In the genomic region with DNA sequence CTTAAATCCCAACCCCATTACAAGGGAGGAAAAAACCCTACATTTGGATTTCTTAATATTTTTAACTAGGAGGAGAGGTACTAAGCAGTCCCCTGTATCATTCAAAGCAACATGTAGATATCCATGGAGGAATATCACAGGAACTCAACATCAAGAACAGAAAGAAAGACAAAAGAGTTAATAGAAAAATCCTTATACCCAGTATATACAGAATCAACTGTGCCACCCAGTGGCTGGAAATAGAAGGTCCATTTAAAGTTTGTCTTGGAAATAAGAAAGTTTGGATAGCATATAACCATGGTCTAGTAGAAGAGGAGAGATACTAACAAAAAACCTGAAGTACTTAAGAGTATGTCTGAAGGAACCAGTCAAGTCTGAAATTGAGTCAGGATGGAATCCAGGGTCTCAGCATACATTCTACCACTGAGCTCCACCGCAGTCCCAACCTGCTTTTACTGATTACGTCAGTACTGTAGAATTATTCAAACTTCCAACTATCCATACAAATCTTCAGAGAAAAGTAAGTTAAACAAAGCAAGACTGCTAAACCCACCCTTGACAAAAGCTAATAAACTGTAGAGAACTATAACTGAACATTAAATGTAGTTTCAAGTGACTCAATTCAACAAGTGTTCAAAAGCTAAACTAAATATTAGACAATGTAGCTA, we compare ENCODE assay signal across 14 mouse cellular contexts. TPM values are rescaled to one million over a fixed set of nuclear protein-coding genes. Genes with fewer than 3 reads are reported as not detected.
A peak's percentile ranks its signal among the peaks of the same experiment; 100 is the strongest.
DNase-seq lines count a peak whose midpoint lies in the region; ATAC-seq and TF ChIP-seq lines count a peak whose summit lies in the region.
"Had no signal": no experiment of that assay in that cellular context is flagged by ENCODE, and none has a peak within 500 bp of the region (broad histone marks: within the 10 kb centered on the region; RNA-seq: fewer than 3 reads in every experiment).

No protein-coding gene starts in this region.

- H3K36me3 ChIP-seq in heart, embryonic 10.5 days: peaks cover 77% of the 10 kb centered on the region
- peaks cover 75% of the 10 kb centered on the region for H3K36me3 ChIP-seq in lung, embryonic 14.5 days (ENCODE audit: insufficient read depth)
- H3K36me3 ChIP-seq in MEL (ENCODE audit: control insufficient read depth in 1 of 2, insufficient read depth in 2 of 2, low read length in 2 of 2): peaks cover 0 to 72% of the 10 kb centered on the region in 2 experiments; a peak in 3 of 4 replicates

- H3K4me1 ChIP-seq in heart, embryonic 10.5 days: no peaks in the 10 kb centered on the region
- no peaks in the 10 kb centered on the region for H3K4me1 ChIP-seq in lung, embryonic 14.5 days (ENCODE audit: insufficient read depth)
- no peaks in the 10 kb centered on the region for H3K4me1 ChIP-seq in MEL (ENCODE audit: control insufficient read depth in 1 of 2, insufficient read depth in 2 of 2, low read length in 2 of 2)
- H3K4me1 ChIP-seq: heart, embryonic 13.5 days; neural tube, embryonic 13.5 days had no signal

- TF ChIP-seq RAD21 in MEL (IDR thresholded peaks at IDR 0.05; ENCODE audit: low read depth, low read length): no peak

- intact Hi-C loops in heart, postnatal 10 days (cut with DNase I): loop anchor here (5.0 kb wide), 1 partner anchor 1037 kb away; no protein-coding TSS in a partner anchor

- H3K4me3 ChIP-seq in heart, embryonic 10.5 days: no peak overlapping the region
- H3K4me3 ChIP-seq in lung, embryonic 14.5 days (ENCODE audit: low read depth, low read length): no peak overlapping the region
- no peak overlapping the region for H3K4me3 ChIP-seq in MEL (ENCODE audit: control insufficient read depth in 1 of 2, insufficient read depth in 1 of 2, low read depth in 2 of 2, low read length in 2 of 2)
- H3K4me3 ChIP-seq: heart, embryonic 13.5 days; neural tube, embryonic 13.5 days had no signal

- no peak overlapping the region for H3K9ac ChIP-seq in lung, embryonic 14.5 days
- H3K9ac ChIP-seq in MEL (ENCODE audit: control insufficient read depth, low read depth, low read length, poor library complexity, severe bottlenecking): no peak overlapping the region
- H3K9ac ChIP-seq: heart, embryonic 13.5 days; neural tube, embryonic 13.5 days had no signal

- DNase-seq in heart, postnatal 10 days: peak; percentile 12 to 34
- no peak for DNase-seq in heart, embryonic 10.5 days (ENCODE audit: low spot score)
- peak; percentile 54 for DNase-seq in lung, embryonic 14.5 days
- no peak for DNase-seq in lung, postnatal 4 days
- DNase-seq in MEL (ENCODE audit: low read depth, low spot score): peak; percentile 37
- DNase-seq in brain, embryonic 14.5 days (ENCODE audit: low read depth): peak; percentile 47
- no peak for DNase-seq in ovary, adult 18-20 months (ENCODE audit: low spot score)
- DNase-seq in thymus, adult 18-20 months: no peak
- DNase-seq: adrenal gland, adult 8-10 months; cerebellum, adult 11 months; liver had no signal

- TF ChIP-seq EP300 in MEL (IDR thresholded peaks at IDR 0.05; ENCODE audit: low read depth in 1 of 2, low read length in 2 of 2): no peak

- WGBS in heart, embryonic 10.5 days: 96% methylated on average over 2 of the region's 2 CpGs
- 72% methylated on average over 2 of the region's 2 CpGs for WGBS in lung, embryonic 14.5 days

- no peak overlapping the region for H3K27ac ChIP-seq in heart, embryonic 10.5 days
- H3K27ac ChIP-seq in lung, embryonic 14.5 days (ENCODE audit: low read depth): no peak overlapping the region
- H3K27ac ChIP-seq in MEL (ENCODE audit: control insufficient read depth, low read depth, low read length): no peak overlapping the region
- H3K27ac ChIP-seq: heart, embryonic 13.5 days; neural tube, embryonic 13.5 days had no signal

- H3K4me2 ChIP-seq in lung, embryonic 14.5 days: no peak overlapping the region
- H3K4me2 ChIP-seq: heart, embryonic 13.5 days; neural tube, embryonic 13.5 days had no signal

- no peaks in the 10 kb centered on the region for H3K27me3 ChIP-seq in heart, embryonic 10.5 days (ENCODE audit: insufficient read depth, poor library complexity, severe bottlenecking)
- H3K27me3 ChIP-seq in lung, embryonic 14.5 days (ENCODE audit: insufficient read depth, low read length): no peaks in the 10 kb centered on the region
- H3K27me3 ChIP-seq in MEL (ENCODE audit: control insufficient read depth in 1 of 2, insufficient read depth in 2 of 2, low read length in 2 of 2): no peaks in the 10 kb centered on the region
- H3K27me3 ChIP-seq: heart, embryonic 13.5 days; neural tube, embryonic 13.5 days had no signal

- peak; percentile 65 for ATAC-seq in lung, embryonic 14.5 days (ENCODE audit: insufficient read depth)
- ATAC-seq: intestine, embryonic 16.5 days had no signal

- H3K79me2 ChIP-seq in MEL (ENCODE audit: control insufficient read depth, insufficient read depth, low read length, poor library complexity): 0 out of 2 replicates have a peak, but pooled peaks cover 2% of the 10 kb centered on the region

- no peaks in the 10 kb centered on the region for H3K9me3 ChIP-seq in heart, embryonic 10.5 days
- H3K9me3 ChIP-seq in lung, embryonic 14.5 days (ENCODE audit: low read depth, low read length): no peaks in the 10 kb centered on the region
- H3K9me3 ChIP-seq in MEL (replicated peaks; ENCODE audit: insufficient read depth, low read length): no peaks in the 10 kb centered on the region
- H3K9me3 ChIP-seq: heart, embryonic 13.5 days; neural tube, embryonic 13.5 days had no signal

- TF ChIP-seq CTCF in lung, embryonic 14.5 days (IDR thresholded peaks at IDR 0.05; ENCODE audit: low read depth): peak; percentile 37; the same call in 1 of the 2 replicates
- peak in 2 of 3 experiments; percentile 5 to 37; a peak in 1 of 6 replicates for TF ChIP-seq CTCF in MEL (IDR thresholded peaks at IDR 0.05 in 2 of 3, conservative IDR thresholded peaks at IDR 0.05 in 1 of 3; ENCODE audit: control insufficient read depth in 1 of 3, insufficient read depth in 1 of 3, low read depth in 2 of 3, low read length in 3 of 3, poor library complexity in 1 of 3, severe bottlenecking in 1 of 3)
- no peak for TF ChIP-seq CTCF in brain, embryonic 14.5 days (IDR thresholded peaks at IDR 0.05; ENCODE audit: borderline replicate concordance, extremely low read depth, insufficient read depth, insufficient read length)

- no peak for TF ChIP-seq POLR2A in MEL (IDR thresholded peaks at IDR 0.05; ENCODE audit: control insufficient read depth in 1 of 2, insufficient read depth in 1 of 2, low read depth in 1 of 2, low read length in 2 of 2, poor library complexity in 1 of 2)
- TF ChIP-seq POLR2A in brain, embryonic 14.5 days (IDR thresholded peaks at IDR 0.05; ENCODE audit: borderline replicate concordance, extremely low read depth, insufficient read depth, insufficient read length, poor library complexity, severe bottlenecking): no peak

TF ChIP-seq in MEL, 35 proteins besides CTCF, POLR2A, EP300 and RAD21:
- TF ChIP-seq MYC (IDR thresholded peaks at IDR 0.05; ENCODE audit: low read depth, low read length) (no peak), SIN3A (IDR thresholded peaks at IDR 0.05; ENCODE audit: low read length) (no peak), ETS1 (IDR thresholded peaks at IDR 0.05; ENCODE audit: low read depth, low read length) (no peak), ZNF384 (IDR thresholded peaks at IDR 0.05; ENCODE audit: low read depth, low read length) (no peak), ELF1 (IDR thresholded peaks at IDR 0.05; ENCODE audit: low read depth, low read length) (no peak), TBP (IDR thresholded peaks at IDR 0.05; ENCODE audit: low read depth, low read length) (no peak), TAL1 (IDR thresholded peaks at IDR 0.05; ENCODE audit: low read length) (no peak), SMC3 (IDR thresholded peaks at IDR 0.05; ENCODE audit: low read depth, low read length) (peak; percentile 30)
TF ChIP-seq in MEL: peak in this region for 1.

RNA-seq across cellular contexts. Expression of gene Tex10, which starts 19.0 kb away (rescaled TPM):
- 10 to 100 TPM; 12.1 to 12.3 TPM for total RNA-seq in heart, postnatal 10 days (2021)
- polyA plus RNA-seq in heart, embryonic 10.5 days (2016; fragmentation: Nextera tagmentation; extraction: Ambion mirVana): 46.5 and 62.0 TPM in 2 replicates
- polyA plus RNA-seq in lung, embryonic 14.5 days (2014; fragmentation: Nextera tagmentation; extraction: Ambion mirVana): 71.4 and 73.3 TPM in 2 replicates
- 51.6 and 52.5 TPM in 2 replicates for total RNA-seq in MEL (2012; rRNA removed)
- 100 to 1,000 TPM in 1 of 2 experiments, 10 to 100 TPM in 1; 41.9 to 184 TPM for polyA plus RNA-seq in MEL (2012; ENCODE audit: insufficient read depth in 1 of 2, insufficient read length in 2 of 2, low read depth in 1 of 2, low replicate concordance in 2 of 2, missing spikeins in 1 of 2)
- 28.7 and 36.8 TPM in 2 replicates for polyA plus RNA-seq in brain, embryonic 14.5 days (2012; rRNA removed)

Comparison
In these comparisons a context has a peak if more than half of its experiments do, and no peak if none do; other contexts are left out.
1. DNase-seq: peak in heart, postnatal 10 days (2 of 2), lung, embryonic 14.5 days (single experiment), MEL (single experiment) and brain, embryonic 14.5 days (single experiment); none in heart, embryonic 10.5 days (single experiment), lung, postnatal 4 days (0 of 2), ovary, adult 18-20 months (single experiment) and thymus, adult 18-20 months (0 of 2).